Mouse (Mus musculus) adrenal gland, adult 18-20 months (tissue): ENCODE measurements at regions not wholly inside any gene's neighbourhood (a gene's known extent, or its start where the extent isn't known, plus 50 kb on each side); places are given as distances from the start of the nearest gene placed in this dataset.

ENCODE experiments used
- DNase-seq, 2 experiments: peaks; one replicate each; pipeline ENCODE4 v3.0.0; 2021 to 2022; ENCODE audit warnings: low spot score in 2 of 2

DNA sequence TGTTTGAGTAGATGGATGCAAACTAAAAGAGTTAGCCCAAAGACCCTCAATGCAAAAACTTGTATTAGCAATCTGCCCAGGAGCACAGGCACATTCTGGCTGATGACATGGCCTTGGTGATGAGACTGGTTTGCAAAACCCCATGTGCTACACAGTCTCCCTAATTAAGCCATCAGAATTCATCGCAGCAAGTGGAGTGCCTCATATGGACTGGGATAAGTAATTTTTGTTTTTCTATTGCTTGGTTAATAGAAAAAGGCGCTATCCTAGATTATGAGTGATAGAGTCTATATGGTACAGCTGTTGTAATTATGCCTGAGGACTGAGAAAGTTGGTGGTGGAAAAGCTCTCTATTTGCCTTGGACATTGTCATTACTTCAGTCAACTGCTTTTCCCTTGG, 155.2 kb upstream of the Robo1 start:
- no peak for DNase-seq

DNA sequence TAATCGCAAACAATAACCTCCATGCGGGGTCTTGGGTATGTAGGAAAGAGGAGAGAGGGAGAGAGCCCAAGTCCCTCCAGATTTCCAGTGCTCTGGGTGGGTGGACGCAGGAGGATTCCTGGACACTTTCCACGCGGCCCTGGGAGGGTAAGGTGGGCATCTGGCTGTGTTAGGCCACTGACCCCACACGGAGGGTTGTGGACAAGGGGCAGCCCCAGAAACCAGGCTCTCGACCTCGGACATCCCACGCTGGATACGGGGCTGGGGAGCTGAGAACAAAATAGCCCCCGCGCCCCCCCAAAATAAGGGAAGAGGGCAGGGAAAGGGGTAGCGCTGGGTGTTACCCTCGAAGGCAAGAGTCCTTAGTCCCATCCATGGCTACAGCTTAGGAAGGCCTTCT, 150.2 kb upstream of the Robo1 start:
- DNase-seq: no peak

DNA sequence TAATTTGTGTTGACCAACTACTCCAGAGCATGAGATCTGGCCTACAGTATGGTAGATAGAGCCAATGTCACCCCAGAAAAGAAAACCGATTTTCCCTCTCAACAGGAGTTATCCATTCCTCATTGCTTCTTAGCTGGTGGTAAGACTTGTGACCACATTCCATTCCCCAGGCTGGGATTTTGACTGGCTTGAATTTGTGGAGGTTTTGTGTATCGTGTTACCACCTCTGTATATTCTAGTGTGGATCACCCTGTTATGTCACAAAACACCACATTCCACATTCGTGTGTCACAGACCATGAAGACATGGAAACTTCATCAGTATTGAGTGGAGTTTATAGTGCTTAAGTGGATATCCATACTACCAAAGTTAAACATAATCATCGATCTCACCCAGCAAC, 148.7 kb upstream of the Robo1 start:
- no peak for DNase-seq

DNA sequence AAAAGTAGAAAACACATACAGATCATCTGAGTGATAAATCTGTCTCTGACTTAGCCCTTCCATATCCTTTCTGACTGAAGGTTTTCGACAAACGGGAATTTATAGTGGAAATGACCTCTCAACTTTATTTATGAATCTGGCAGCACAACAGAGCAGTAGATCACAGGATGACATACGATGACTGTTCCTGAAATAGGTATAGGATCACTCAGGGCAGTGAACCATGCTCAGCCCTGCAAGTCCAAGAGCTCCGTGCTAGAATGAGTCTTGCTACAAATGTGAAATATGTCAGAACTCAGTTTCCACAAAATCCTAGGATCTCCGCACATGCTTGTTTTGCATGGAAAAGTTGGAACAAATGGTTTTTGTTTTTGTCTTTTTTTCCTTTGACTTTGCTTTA, 132.4 kb upstream of the Robo1 start:
- no peak for DNase-seq

DNA sequence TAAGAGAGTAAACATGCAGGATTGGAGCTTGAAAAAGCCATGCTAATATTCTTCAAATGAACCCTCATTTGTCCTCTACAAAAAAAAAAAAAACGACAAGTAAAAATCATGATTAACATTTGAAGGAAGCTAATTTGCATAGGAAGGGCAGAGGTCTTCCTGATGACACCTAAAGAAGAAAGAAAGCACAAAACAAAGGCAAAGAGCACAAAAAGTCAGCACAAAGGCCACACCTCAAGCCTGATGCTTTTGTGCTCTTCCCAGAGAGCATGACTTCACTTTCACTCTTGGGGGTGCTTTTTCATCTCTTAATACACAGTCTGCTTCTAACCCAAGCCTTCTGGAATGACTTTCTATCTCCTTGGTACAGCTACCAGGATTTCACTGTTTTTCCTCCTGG, 113.8 kb upstream of the Robo1 start:
- no peak for DNase-seq

DNA sequence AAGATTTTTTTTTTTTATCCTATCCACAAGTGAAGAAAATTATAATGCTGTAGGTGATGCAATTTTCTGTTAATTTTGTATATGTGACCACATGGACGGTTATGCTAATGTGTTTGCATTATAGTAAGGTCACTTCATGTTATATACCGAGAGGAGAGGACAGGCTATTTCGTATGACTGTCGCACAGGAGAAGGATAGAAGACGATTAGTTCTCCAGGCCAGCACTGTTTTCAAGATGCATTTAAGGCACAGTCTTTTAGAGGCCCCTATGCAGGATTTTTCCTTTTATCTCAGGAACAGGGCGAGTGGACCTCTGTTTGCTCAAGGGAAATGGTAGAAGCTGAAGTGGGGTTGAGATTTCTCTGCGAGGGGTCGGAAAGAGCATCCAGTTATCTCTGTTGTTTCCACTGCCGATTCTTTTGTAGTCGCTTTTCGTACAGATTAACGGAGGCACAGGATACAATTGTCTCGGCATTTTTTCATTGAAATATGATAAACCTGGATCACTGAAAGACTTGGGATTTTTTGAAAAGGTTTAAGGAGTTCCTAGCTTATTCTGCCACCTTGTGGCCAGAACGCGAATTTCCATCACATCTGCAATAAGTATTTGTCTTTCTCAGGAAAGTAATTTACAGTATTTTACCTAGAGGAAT, 92.6 kb upstream of the Robo1 start:
- DNase-seq: peak; percentile 38 to 43

DNA sequence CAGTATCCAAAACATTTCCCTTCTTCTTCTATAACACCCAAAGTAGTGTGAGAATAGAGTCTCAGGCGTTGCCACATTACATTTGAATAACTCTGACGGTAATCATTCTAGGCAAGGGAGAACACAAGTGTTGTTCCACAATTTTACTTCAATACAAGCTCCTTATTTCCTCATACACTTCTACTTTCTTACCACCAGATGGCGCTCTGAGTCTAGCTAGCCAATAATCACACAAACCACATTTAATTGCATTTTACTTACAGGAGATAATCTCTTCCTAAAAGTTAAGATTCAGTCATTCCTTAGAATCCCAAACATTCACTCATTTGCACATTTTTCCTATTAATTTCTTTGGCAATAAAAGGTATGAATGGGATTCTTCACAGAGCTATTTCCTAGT, 90.1 kb upstream of the Robo1 start:
- no peak for DNase-seq

DNA sequence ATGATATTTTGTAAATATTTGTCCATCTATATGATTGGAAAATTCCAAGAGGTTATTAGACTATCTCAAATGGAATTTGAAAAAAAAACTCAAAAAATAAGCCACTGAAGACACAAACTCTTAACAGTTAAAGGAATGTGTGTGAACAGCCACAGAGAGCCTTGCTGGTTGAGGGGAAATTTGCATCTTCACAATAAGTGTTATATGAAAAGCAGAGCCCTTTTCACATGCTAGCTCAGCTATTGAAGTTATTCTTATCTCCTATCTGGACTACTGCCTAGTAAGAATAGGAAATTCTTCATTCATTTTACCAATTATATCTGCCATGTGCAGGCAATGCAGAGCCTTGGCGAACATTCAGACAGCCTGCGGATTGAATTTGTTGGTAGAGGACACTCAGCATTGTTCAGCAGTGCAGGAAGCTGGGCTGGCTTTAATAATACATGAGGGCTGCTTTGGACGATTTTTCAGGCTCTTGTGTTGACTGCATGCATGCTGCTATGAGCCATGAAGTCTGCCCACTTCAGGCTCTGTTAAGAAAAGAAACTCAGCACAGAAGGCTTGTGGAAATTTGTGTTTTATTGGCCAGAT, 86.1 kb upstream of the Robo1 start:
- no peak for DNase-seq

DNA sequence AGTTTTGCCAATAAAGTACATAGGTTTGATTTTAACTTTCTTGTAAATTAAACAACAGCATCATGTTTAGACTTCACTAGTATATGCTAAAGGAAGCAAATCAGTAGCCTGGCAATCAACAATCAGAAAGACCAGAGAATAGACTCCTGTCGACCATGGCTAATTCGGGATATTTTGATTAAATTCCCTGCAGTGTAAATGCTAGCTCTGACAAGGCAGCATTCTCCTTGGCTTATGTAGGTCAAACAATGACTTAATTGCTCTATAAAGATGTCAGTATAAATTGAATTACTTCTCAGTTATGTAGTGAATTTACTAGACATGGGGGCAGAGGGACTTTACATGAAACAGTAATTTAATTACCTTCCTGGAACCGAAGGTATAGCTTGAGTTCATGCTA, 84.2 kb upstream of the Robo1 start:
- no peak for DNase-seq

DNA sequence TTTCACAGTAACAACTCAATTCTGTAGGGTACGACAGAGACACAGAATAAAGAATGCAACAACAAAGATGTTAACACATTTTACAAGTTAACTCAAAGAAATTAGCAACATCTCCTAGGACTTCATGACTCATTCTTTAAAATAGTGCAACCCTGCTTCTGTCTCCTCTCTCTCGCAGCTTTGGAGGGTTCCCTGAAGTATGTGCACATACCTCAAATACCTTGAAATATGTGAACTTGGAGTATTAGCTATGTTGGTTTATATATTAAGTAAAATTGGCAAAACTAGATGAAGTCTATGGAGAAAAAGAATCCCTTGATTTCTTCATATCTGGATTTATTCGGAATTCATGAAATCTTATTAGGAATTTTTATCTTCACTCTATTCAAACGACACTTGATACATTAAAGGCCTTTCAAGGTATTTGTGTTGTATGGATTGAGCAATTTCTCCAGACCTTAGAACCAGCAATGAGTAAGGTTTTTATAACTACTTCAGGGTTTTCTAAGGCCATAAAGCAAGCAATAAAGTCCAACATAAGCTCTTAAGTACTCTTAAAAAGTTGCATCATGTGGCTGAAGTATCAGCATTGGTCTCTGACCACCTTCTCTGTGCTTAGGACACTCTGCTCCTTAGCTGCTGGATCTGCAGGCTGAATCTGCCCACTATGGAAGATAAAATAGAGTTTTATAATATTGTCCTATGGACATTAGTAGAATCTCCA, 82.8 kb upstream of the Robo1 start:
- no peak for DNase-seq

DNA sequence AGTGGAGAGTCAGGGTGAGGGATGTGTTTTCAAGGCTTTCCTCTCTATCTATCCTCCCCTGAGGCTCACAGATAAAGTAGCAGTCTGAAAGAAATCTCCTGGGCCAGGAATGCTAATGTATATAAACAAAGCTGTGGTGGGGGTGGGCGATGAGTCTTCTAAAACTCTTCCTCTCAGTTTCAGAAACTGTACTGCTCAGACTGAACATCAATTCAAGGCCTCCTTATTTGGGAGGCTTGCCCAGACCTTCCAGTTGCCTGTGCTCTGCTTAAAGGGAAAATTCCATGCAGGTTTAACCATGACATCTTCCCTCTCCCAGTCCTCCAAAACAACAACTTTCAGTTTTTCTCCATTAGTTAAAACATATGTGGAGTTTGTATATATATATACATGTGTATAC, 73.7 kb upstream of the Robo1 start:
- no peak for DNase-seq

DNA sequence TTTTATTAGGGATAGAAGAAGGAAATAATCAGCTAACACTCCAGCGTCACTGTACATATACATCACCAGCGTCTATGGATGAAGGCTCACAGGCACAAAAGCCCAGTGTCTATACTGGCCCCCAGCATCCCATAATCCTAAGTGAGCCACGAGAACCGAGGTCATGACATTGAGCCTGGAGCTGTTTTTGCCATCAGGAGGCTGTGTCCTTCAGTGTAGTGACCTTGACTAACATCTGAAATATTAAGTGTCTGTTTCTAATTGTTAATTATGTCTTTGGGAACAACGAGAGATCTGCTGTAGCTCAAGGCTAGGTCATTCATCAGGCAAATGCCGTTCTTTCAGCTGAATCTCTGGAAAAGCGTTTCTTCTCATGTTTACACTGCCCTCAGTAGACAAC, 68.5 kb upstream of the Robo1 start:
- DNase-seq: no peak

DNA sequence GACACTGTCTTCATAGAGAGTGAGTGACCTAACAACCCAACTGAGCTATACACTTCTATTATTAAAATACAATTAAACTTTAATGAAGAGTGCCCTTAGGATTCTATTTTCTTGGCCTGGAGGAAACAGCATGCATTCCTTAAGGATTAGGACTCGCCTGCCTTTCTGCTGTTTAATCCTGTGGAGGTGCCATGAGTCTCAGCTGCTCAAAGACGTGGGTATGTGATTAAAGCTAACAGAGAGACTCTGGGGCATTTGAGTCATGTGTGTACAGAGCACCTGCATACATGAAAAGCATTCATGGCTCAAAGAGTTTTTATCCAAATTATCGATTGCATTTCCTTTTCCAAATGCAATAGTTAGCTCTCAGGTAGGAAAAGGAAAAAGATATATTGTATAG, 51.7 kb upstream of the Robo1 start:
- DNase-seq: no peak
